Mouse (Mus musculus) midbrain, embryonic 16.5 days (tissue): ENCODE measurements around the gene Glg1. TPM values are rescaled to one million over a fixed set of nuclear protein-coding genes. Genes with fewer than 3 reads are reported as not detected.
"Not testable (repeated sequence)": the region's sequence is repeated elsewhere in the genome, so short reads cannot be mapped to it uniquely, and the experiment has no call there.

Experiments used
- ATAC-seq: fragments of 200-750 bp; cut with Nextera tagmentation; 2 replicates; pipeline ENCODE4 v1.8.0; 2017; ENCODE audit warnings: moderate TSS enrichment
- H3K27ac ChIP-seq: fragments of 300-500 bp; sonication (generic); 2 replicates; pipeline ENCODE4 v1.5.1; 2014; ENCODE audit warnings: mild to moderate bottlenecking, low read length, mixed read lengths
- H3K27me3 ChIP-seq: fragments of 300-500 bp; sonication (generic); 2 replicates; pipeline ENCODE4 v1.6.1; 2014; ENCODE audit warnings: low read depth, low read length, mixed read lengths; ENCODE audit not compliant: control insufficient read depth, insufficient read depth
- H3K36me3 ChIP-seq: fragments of 300-500 bp; sonication (generic); 2 replicates; pipeline ENCODE4 v1.6.1; 2014; ENCODE audit warnings: mild to moderate bottlenecking, low read length, moderate library complexity, mixed read lengths; ENCODE audit not compliant: control insufficient read depth, insufficient read depth
- H3K4me1 ChIP-seq: fragments of 300-500 bp; sonication (generic); 2 replicates; pipeline ENCODE4 v1.6.1; 2014; ENCODE audit warnings: mild to moderate bottlenecking, low read length, mixed read lengths; ENCODE audit not compliant: control insufficient read depth, insufficient read depth
- H3K4me2 ChIP-seq: fragments of 300-500 bp; sonication (generic); 2 replicates; pipeline ENCODE4 v1.6.1; 2014; ENCODE audit warnings: mild to moderate bottlenecking, low read length, mixed read lengths
- H3K4me3 ChIP-seq: fragments of 300-500 bp; sonication (generic); 2 replicates; pipeline ENCODE4 v1.5.1; 2014; ENCODE audit warnings: low read depth, mild to moderate bottlenecking, low read length, moderate library complexity, mixed read lengths
- H3K9ac ChIP-seq: fragments of 300-500 bp; sonication (generic); 2 replicates; pipeline ENCODE4 v1.6.1; 2014; ENCODE audit warnings: low read depth, low read length, mixed read lengths
- H3K9me3 ChIP-seq: fragments of 300-500 bp; sonication (generic); replicated peaks from 2 replicates; pipeline ENCODE4 v1.6.1; 2014; ENCODE audit warnings: mild to moderate bottlenecking, low read length, mixed read lengths; ENCODE audit not compliant: control insufficient read depth, poor library complexity, severe bottlenecking
- WGBS: fragments of 180-500 bp; shearing (Covaris S2); extraction: QIAGEN DNeasy Blood & Tissue Kit; methylation state at CpG from one replicate; pipeline ENCODE4 v1.1.7; 2014; 5-methylcytosine and 5-hydroxymethylcytosine counted together
- polyA plus RNA-seq: library from polyadenylated mRNA; unstranded; fragments of >200 nt; fragmentation: Nextera tagmentation; extraction: Ambion mirVana; gene quantifications from 2 replicates; pipeline ENCODE4 v1.2.1, GENCODE M21; 2015

Glg1 gene
- polyA plus RNA-seq, result 59.7 and 63.3 TPM in 2 replicates

DNA sequence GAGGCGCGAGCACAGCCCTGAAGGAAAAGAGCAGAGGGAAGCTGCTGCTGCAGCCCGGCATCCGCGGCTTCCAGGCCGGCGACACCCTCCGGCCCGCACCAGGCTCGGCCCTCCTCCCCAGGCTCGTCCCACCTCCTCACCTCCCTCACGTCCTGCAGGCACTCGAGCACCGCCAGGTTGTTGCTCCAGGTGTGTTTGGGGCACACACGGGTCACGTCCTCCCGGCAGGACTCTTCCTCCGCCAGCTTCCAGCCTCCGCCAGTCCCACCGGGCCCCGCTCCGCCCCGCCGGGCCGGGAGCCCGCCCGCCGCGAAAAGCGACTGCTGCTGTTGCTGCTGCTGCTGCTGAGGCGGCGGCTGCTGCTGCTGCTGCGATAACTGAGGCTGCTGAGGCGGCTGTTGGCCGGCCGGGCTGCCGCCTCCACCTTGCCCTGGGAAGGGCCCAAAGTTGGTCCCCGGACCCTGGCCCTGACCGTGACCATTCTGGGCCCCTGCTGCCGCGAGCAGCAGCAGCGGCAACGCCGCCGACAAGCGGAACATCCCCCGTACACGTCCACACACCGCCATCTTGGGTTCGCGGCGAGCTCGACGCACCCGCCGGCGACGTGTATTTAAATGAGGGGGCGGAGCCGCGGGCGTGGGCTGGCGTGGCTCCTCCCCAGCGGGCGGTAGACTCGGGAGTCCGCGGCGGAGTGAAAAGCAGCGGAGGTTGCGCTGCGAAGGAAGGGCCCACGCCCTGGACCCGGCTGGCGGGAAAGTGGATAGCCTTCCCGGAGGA is at the start of gene Glg1:
Glg1 (minus strand) TSS at position 586 of the 777 bp plus-strand sequence.
- Histone ChIP-seq H3K9me3 (no peaks in the 10 kb centered on the region), H3K36me3 (no peaks in the 10 kb centered on the region), H3K4me1 (peaks cover 20% of the 10 kb centered on the region), H3K4me3 (peak within 1 kb of the TSS; percentile 95), H3K9ac (peak within 1 kb of the TSS; percentile 98), H3K4me2 (peak within 1 kb of the TSS; percentile 81), H3K27ac (peak within 1 kb of the TSS; percentile 99), H3K27me3 (no peaks in the 10 kb centered on the region)
- peak; percentile 95 for ATAC-seq
- WGBS, result under 1% methylated on average over 66 of the region's 76 CpGs

DNA sequence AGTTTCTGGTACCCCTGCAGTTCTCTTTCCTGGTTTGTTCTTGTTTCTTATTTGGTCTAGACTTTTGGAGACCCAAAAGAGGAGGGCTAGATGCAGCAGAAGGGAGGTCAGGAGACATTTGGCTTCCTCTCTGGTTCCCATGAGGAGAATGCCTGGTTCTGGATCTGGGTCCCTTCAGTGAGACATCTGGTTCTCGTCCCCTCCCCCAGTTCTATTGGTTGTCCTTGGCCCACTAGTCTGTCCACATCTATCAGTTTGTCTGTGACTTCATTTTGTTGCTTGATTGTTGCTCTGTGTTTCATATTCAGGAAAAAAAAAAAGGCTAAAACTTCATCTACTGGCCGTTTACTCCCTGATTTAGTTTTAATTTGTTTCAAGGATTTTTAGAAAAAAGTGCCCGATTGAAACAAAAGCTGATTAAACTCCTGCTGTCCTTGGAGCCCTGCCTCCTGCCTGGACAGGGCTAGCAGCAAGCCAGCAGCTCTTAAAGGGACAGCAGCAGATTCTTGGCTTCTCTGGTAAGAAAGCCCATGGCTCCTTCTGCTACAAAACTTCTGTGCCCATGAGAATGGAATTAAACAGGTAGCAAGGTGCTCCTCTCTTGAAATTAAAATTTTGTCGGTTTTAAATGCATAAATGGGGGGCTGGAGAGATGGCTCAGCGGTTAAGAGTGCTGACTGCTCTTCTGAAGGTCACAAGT is 46.2 kb upstream of the Glg1 start:
- no peak for ATAC-seq
- Histone ChIP-seq H3K27me3 (no peaks in the 10 kb centered on the region), H3K4me3 (no peak overlapping the region), H3K4me1 (no peaks in the 10 kb centered on the region), H3K36me3 (no peaks in the 10 kb centered on the region), H3K9ac (no peak overlapping the region), H3K9me3 (no peaks in the 10 kb centered on the region), H3K27ac (no peak overlapping the region), H3K4me2 (no peak overlapping the region)
- WGBS, result 27% methylated on average over 5 of the region's 5 CpGs

DNA sequence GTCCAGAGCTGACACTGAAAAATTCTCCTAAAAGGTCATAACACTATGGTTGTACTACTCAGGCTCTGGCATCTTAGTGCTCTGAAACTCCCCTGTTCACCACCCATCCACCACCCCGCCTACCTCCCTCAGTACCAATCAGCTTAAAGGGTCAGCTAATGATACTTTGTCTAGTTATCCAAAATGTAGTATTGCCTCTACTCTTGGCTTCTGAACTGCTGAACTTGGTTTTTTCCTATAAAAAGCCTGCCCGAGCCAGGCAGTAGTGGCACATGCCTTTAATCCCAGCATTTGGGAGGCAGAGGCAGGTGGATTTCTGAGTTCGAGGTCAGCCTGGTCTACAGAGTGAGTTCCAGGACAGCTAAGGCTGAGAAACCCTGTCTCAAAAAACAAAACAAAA is 45.3 kb upstream of the Glg1 start:
- Histone ChIP-seq H3K27ac (no peak overlapping the region), H3K27me3 (no peaks in the 10 kb centered on the region), H3K36me3 (no peaks in the 10 kb centered on the region), H3K4me2 (no peak overlapping the region), H3K4me1 (peaks cover under 1% of the 10 kb centered on the region; the same call in 1 of the 2 replicates), H3K9me3 (no peaks in the 10 kb centered on the region), H3K4me3 (no peak overlapping the region), H3K9ac (no peak overlapping the region)
- no peak for ATAC-seq
- WGBS, result 79% methylated on average over 3 of the region's 3 CpGs

DNA sequence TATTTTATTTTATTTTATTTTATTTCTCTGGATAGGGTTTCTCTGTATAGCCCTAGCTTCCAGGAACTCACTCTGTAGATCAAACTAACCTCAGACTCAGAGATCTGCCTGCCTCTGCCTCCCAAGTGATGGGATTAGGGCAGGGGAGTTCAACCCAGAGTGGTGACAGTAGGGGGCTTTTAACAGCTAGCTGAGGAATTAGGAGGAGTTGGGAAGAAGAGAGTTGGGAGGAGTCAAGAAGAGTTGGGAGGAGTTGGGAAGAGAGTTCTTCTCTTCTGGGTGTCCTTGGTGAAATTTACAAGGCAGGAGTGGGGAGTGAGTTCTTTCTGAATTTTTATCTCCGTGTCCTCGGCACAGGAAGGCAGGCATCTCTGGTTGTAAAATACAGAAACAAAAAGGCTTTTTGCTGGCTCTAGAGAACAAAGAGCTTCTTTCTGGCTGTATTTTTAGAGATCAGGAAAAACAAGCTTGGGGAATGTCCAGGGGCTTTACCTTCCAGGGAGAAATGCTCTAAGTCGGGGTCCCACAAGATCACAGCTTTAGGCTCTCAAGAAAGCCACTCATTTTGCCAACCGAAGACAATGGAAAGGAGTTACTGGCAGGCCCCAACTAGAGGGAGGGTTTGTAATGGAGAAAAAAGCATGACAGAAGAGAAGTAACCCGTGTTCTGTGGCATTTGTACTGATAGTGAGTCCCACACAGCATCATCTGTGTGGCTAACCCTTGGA is 44.2 kb upstream of the Glg1 start:
- H3K36me3 ChIP-seq, H3K9ac ChIP-seq, H3K4me3 ChIP-seq, H3K27ac ChIP-seq, H3K27me3 ChIP-seq, H3K4me1 ChIP-seq, H3K9me3 ChIP-seq, ATAC-seq, H3K4me2 ChIP-seq: not testable (repeated sequence)
- WGBS, result 86% methylated on average over 5 of the region's 5 CpGs

DNA sequence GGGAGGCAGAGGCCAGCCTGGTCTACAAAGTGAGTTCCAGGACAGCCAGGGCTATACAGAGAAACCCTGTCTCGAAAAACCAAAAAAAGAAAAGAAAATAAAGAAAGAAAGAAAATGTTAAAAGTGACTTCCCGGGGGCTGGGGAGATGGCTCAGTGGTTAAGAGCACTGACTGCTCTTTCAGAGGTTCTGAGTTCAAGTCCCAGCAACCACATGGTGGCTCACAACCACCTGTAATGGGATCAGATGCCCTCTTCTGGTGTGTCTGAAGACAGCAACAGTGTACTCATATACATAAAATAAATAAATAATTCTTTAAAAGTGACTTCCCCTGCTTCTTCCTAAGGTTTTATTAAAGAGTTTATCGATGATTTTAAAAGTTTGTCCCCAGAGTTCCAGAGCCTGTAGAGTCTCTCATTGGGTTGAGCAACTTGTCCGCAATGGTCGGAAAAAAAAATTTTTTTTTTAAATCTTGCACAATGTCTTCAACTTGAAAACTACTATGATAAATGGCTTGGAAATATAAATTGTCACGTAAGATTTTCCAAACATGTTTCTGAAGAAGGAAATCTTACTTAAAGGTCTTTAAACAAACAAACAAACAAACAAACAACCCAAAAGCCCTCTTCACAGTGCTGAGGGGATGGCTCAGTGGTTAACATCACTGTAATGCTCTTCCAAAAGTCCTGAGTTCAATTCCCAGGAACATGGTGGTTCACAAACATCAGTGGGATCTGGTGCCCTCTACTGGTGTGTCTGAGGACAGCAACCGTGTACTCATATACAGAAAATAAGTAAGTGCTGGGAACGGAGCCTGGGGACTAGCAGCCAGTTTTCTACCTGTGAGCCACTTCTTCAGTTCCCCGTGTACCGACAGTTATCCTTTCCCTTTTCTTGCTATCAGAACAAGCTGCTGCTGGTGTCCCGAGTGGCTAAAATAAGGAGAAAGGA is 41.9 kb upstream of the Glg1 start:
- peak overlapping the region; percentile 93 for H3K4me3 ChIP-seq
- no peak for ATAC-seq
- H3K27ac ChIP-seq, result no peak overlapping the region
- H3K9me3 ChIP-seq, result no peaks in the 10 kb centered on the region
- 66% methylated on average over 11 of the region's 11 CpGs for WGBS
- H3K4me1 ChIP-seq, result peaks cover 5% of the 10 kb centered on the region
- no peaks in the 10 kb centered on the region for H3K27me3 ChIP-seq
- peak overlapping the region; percentile 41 for H3K4me2 ChIP-seq
- no peak overlapping the region for H3K9ac ChIP-seq
- no peaks in the 10 kb centered on the region for H3K36me3 ChIP-seq

DNA sequence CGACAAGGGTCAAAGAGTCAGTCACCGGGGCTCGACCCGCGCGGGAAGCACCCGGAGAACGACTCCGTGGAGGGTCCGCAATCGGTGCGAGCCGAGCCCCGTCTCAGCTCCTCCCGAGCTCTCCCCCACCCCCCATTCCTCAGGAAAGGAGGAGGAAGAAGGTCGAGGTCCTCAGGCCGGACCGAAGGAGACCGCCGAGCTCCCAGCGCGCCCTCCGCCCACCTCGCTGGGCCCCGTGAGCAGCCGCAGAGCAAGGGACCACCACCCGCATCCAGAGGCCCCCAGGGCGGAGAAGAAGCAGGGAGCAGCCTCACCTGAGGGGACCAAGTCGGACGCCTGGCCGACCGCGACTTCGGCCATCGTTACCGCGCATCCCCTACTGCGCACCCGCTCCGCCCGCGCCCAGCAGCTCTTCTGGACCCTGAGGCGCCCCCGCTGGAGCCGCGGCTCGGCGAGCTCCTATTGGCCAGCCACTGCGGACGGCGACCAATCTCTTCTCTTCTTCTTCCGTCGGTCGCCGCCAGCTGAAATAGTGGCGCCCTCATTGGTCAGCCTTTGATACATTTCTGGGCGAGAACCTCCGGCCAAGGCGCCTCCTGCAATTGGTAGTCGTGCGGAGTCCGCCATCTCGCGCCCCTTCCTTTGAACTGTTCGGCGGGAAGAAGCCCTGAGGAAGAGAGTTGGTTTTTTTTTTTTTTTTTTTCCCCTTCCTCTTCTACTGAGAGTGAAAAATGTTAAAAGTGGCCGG is 41.0 kb upstream of the Glg1 start, which contains the start of gene Rfwd3:
Rfwd3 (minus strand) TSS at position 402 of the 748 bp plus-strand sequence.
- H3K4me3 ChIP-seq, result peak within 1 kb of the TSS; percentile 93
- ATAC-seq, result peak; percentile 99
- H3K36me3 ChIP-seq, result no peaks in the 10 kb centered on the region
- peak within 1 kb of the TSS; percentile 75 for H3K27ac ChIP-seq
- peak within 1 kb of the TSS; percentile 86 for H3K4me2 ChIP-seq
- H3K9me3 ChIP-seq, result no peaks in the 10 kb centered on the region
- H3K9ac ChIP-seq, result peak within 1 kb of the TSS; percentile 88
- WGBS, result under 1% methylated on average over 56 of the region's 67 CpGs
- H3K27me3 ChIP-seq, result no peaks in the 10 kb centered on the region
- H3K4me1 ChIP-seq, result peaks cover 5% of the 10 kb centered on the region

DNA sequence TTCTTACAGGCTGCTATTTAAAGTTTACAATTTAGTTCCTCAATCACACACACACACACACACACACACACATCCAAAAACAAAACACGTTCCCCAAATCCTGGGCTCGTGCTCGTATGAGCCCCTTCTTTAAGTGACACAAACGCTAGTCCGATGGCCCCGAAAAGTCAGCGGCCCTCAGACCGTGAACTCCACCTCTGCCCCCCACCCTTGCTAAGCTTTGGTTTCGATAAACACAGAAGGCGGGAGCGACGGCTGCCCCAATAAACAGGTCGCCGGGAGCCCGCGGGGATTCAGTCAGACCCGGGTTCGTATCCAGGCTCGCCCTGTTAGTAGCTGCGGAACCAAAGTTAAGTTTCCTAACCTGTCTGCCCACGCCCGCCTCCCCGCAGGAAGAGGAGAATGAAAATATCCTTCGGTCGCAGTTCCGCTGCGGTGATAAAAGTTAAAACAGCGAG is 40.4 kb upstream of the Glg1 start:
- Histone ChIP-seq H3K4me2 (peak overlapping the region; percentile 86), H3K9ac (peak overlapping the region; percentile 88), H3K27me3 (no peaks in the 10 kb centered on the region), H3K4me1 (peaks cover 5% of the 10 kb centered on the region), H3K36me3 (no peaks in the 10 kb centered on the region), H3K27ac (peak overlapping the region; percentile 75), H3K9me3 (no peaks in the 10 kb centered on the region), H3K4me3 (peak overlapping the region; percentile 93)
- ATAC-seq, result peak; percentile 26; the same call in 1 of the 2 replicates
- 0% methylated on average over 28 of the region's 28 CpGs for WGBS
